8 mouse cellular contexts compared by ENCODE assay signal in genomic region chr13:63260753-63261631, GRCm38 (mm10).
A peak's percentile ranks its signal among the peaks of the same experiment; 100 is the strongest.
DNase-seq lines count a peak whose midpoint lies in the region; ATAC-seq and TF ChIP-seq lines count a peak whose summit lies in the region.

No protein-coding gene starts in this region.

- intact Hi-C loops in gastrocnemius, adult 2 months (cut with DNase I), result no loop called here

- DNase-seq in gastrocnemius, adult 2 months, result peak; percentile 67
- DNase-seq in gastrocnemius, postnatal 10 days, result no peak
- peak; percentile 58 for DNase-seq in MN1 (ENCODE audit: low spot score)
- peak; percentile 50 to 79 for DNase-seq in kidney, postnatal 25 days
- no peak for DNase-seq in layer of hippocampus, postnatal 10 days (ENCODE audit: low spot score in 2 of 2)

- TF ChIP-seq CTCF in gastrocnemius, adult 2 months (IDR thresholded peaks at IDR 0.05), result no peak

- no peak overlapping the region for H3K9ac ChIP-seq in forebrain, embryonic 16.5 days (replicated peaks; ENCODE audit: low read depth, low read length)
- H3K9ac ChIP-seq in stomach, embryonic 14.5 days (replicated peaks; ENCODE audit: low read depth, low read length), result no peak overlapping the region

- H3K4me3 ChIP-seq in gastrocnemius, adult 2 months, result peak overlapping the region; percentile 46
- no peak overlapping the region for H3K4me3 ChIP-seq in forebrain, embryonic 16.5 days (replicated peaks; ENCODE audit: low read length)
- no peak overlapping the region for H3K4me3 ChIP-seq in stomach, embryonic 14.5 days (ENCODE audit: low read depth, low read length)

- peak; percentile 69 for ATAC-seq in forebrain, embryonic 16.5 days
- no peak for ATAC-seq in stomach, embryonic 14.5 days (ENCODE audit: insufficient number of reproducible peaks, insufficient read depth, low FRiP score, low read depth)
- no peak for ATAC-seq in erythroid progenitor cell, adult 5-6 weeks (replicated peaks; ENCODE audit: low FRiP score, poor library complexity, severe bottlenecking)

- no peaks in the 10 kb centered on the region for H3K36me3 ChIP-seq in forebrain, embryonic 16.5 days (ENCODE audit: control insufficient read depth, insufficient read depth)
- peaks cover 13% of the 10 kb centered on the region for H3K36me3 ChIP-seq in stomach, embryonic 14.5 days (ENCODE audit: control insufficient read depth, insufficient read depth, low read length)

- no peak overlapping the region for H3K4me2 ChIP-seq in forebrain, embryonic 16.5 days (ENCODE audit: low read length)
- H3K4me2 ChIP-seq in stomach, embryonic 14.5 days (replicated peaks; ENCODE audit: low read depth, low read length), result no peak overlapping the region

- no peaks in the 10 kb centered on the region for H3K9me3 ChIP-seq in forebrain, embryonic 16.5 days (ENCODE audit: control insufficient read depth, low read length)
- no peaks in the 10 kb centered on the region for H3K9me3 ChIP-seq in stomach, embryonic 14.5 days (ENCODE audit: control insufficient read depth, low read depth, low read length)

- H3K27me3 ChIP-seq in forebrain, embryonic 16.5 days (replicated peaks; ENCODE audit: control insufficient read depth, insufficient read depth, low read length), result no peaks in the 10 kb centered on the region
- H3K27me3 ChIP-seq in stomach, embryonic 14.5 days (ENCODE audit: control insufficient read depth, insufficient read depth, low read length), result no peaks in the 10 kb centered on the region

- 56% methylated on average over 18 of the region's 18 CpGs for WGBS in forebrain, embryonic 16.5 days
- WGBS in stomach, embryonic 14.5 days, result 62% methylated on average over 18 of the region's 18 CpGs

- H3K4me1 ChIP-seq in forebrain, embryonic 16.5 days (replicated peaks; ENCODE audit: control insufficient read depth, insufficient read depth, low read length), result peaks cover 13% of the 10 kb centered on the region
- peaks cover 13% of the 10 kb centered on the region for H3K4me1 ChIP-seq in stomach, embryonic 14.5 days (ENCODE audit: control insufficient read depth, insufficient read depth, low read length)

- H3K27ac ChIP-seq in gastrocnemius, adult 2 months, result peak overlapping the region; percentile 94
- H3K27ac ChIP-seq in forebrain, embryonic 16.5 days (ENCODE audit: low read length), result peak overlapping the region; percentile 17; the same call in 1 of the 2 replicates
- H3K27ac ChIP-seq in stomach, embryonic 14.5 days (ENCODE audit: low read length), result peak overlapping the region; percentile 17; the same call in 1 of the 2 replicates

Comparison
In these comparisons a context has a peak if more than half of its experiments do, and no peak if none do; other contexts are left out.
1. DNase-seq: peak in gastrocnemius, adult 2 months (single experiment), MN1 (single experiment) and kidney, postnatal 25 days (2 of 2); none in gastrocnemius, postnatal 10 days (single experiment) and layer of hippocampus, postnatal 10 days (0 of 2).
2. H3K27ac ChIP-seq: peak in every context shown above with its lines; median percentile 94 in gastrocnemius, adult 2 months; 17 in forebrain, embryonic 16.5 days; 17 in stomach, embryonic 14.5 days.